Mouse (Mus musculus): ENCODE results near the gene Tnni3k. TPM values are rescaled to one million over a fixed set of nuclear protein-coding genes. Genes with fewer than 3 reads are reported as not detected.
"Not testable (repeated sequence)": the region's sequence is repeated elsewhere in the genome, so short reads cannot be mapped to it uniquely, and the experiment has no call there.

Tnni3k gene
- polyA plus RNA-seq, 1 experiment from 2014 or later = not detected

DNA sequence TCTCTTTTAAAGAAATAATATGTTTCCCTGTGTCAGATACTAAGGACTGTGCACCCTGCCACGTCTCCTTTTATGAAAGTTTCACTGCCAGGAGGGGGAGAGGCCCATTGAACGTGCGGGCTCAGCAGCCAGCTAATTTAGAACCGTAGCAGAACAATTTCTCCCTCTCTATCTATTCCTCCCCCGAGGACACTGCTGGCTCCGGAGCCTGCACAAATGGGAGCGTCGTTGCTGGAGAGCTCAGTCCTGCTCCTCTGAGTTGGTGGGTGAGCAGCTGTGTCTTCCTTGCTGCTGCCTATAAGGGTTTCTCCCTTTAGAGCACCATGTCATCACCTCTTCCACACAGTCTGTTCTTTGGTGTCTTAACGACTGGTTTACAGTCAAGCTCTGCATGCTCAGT lies 220.8 kb downstream of the Tnni3k start:
- 88% methylated on average over 9 of the region's 9 CpGs for WGBS (ENCODE audit: missing documents)
- H3K27ac ChIP-seq = no peak overlapping the region
- no peak overlapping the region for H3K4me3 ChIP-seq (ENCODE audit: inconsistent target)
- H3K36me3 ChIP-seq (ENCODE audit: inconsistent target) = no peaks in the 10 kb centered on the region
- H3K79me2 ChIP-seq (ENCODE audit: inconsistent target) = no peaks in the 10 kb centered on the region

DNA sequence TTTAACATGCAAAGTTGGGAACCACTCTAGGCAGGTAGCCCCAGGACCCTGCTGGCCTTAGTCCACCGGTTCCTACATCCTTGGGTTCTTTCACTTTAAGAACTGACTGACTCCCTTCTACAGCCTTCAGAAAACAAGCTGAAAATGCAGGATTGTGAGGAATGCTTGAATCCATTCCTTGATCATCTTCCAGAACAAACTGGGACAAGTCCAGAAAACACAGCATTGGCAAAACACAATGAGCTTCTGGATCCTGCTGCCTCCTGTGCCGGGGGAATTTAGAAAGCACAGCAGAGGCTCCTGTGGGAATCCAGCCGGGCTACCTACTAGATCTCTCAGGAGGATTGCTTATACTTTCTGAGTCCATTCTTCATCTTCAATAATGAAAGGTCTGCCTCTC lies 229.5 kb downstream of the Tnni3k start:
- no peaks in the 10 kb centered on the region for H3K79me2 ChIP-seq (ENCODE audit: inconsistent target)
- no peaks in the 10 kb centered on the region for H3K36me3 ChIP-seq (ENCODE audit: inconsistent target)
- 77% methylated on average over 3 of the region's 3 CpGs for WGBS (ENCODE audit: missing documents)
- H3K4me3 ChIP-seq (ENCODE audit: inconsistent target) = no peak overlapping the region
- no peak overlapping the region for H3K27ac ChIP-seq

DNA sequence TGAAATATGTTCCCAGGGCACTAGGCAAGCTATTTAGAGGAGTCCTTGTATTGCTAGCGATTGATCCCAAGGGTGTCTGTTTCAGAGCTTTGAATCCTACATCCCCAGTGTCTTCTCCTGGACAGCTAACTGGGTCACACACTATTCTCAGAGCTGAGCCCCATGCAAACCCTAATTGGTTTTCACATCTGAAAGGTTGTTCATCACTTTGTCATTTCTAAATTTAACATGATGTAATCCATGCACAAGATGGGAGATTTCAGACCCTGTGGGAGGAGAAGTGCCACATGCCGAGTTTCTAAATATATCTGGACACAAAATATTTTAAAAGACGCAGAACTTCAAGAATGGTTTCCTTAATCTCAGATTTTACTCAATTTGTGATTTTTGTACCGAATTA lies 230.5 kb downstream of the Tnni3k start:
- 67% methylated on average over 4 of the region's 4 CpGs for WGBS (ENCODE audit: missing documents)
- Histone ChIP-seq H3K27ac (no peak overlapping the region), H3K79me2 (ENCODE audit: inconsistent target) (no peaks in the 10 kb centered on the region), H3K4me3 (ENCODE audit: inconsistent target) (no peak overlapping the region), H3K36me3 (ENCODE audit: inconsistent target) (no peaks in the 10 kb centered on the region)

GRCm38 (mm10) chr3:154819684-154820083 lies 235.5 kb downstream of the Tnni3k start:
- H3K4me3 ChIP-seq (ENCODE audit: inconsistent target); H3K79me2 ChIP-seq (ENCODE audit: inconsistent target); H3K27ac ChIP-seq; H3K36me3 ChIP-seq (ENCODE audit: inconsistent target): not testable (repeated sequence)
- 12% methylated on average over 5 of the region's 5 CpGs for WGBS (ENCODE audit: missing documents)

DNA sequence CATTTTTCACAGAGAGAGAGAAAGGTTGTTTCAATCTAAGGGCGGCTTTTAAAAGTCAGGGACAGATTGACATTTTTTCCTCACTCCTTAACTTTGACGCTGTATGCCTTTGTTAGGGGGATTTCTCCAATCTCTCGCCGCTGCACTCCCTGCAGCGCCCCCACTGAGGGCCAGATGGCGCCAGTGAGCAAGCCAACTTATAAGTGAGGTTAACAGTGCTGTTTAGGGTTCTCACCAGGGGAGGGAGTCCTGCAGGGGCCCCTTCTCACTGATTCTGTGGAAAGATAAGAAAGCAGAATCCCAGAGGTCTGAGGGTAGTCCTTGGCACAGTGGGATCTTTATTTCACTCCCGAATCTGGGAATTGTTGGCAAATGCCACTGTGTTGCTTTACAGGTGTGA lies 237.5 kb downstream of the Tnni3k start:
- Histone ChIP-seq H3K79me2 (ENCODE audit: inconsistent target) (no peaks in the 10 kb centered on the region), H3K27ac (no peak overlapping the region), H3K4me3 (ENCODE audit: inconsistent target) (no peak overlapping the region), H3K36me3 (ENCODE audit: inconsistent target) (no peaks in the 10 kb centered on the region)
- WGBS (ENCODE audit: missing documents) = 7% methylated on average over 7 of the region's 7 CpGs

GRCm38 (mm10) chr3:154816801-154817625 lies 238.2 kb downstream of the Tnni3k start:
- H3K36me3 ChIP-seq (ENCODE audit: inconsistent target) = no peaks in the 10 kb centered on the region
- WGBS (ENCODE audit: missing documents) = 55% methylated on average over 19 of the region's 19 CpGs

GRCm38 (mm10) chr3:154816231-154816630 lies 239.0 kb downstream of the Tnni3k start:
- Histone ChIP-seq H3K27ac (no peak overlapping the region), H3K4me3 (ENCODE audit: inconsistent target) (no peak overlapping the region), H3K79me2 (ENCODE audit: inconsistent target) (no peaks in the 10 kb centered on the region), H3K36me3 (ENCODE audit: inconsistent target) (no peaks in the 10 kb centered on the region)
- WGBS (ENCODE audit: missing documents) = 65% methylated on average over 3 of the region's 3 CpGs

More at GRCm38 (mm10) chr3:154816801-154817625, 238.2 kb downstream of the Tnni3k start:
- no peak overlapping the region for H3K27ac ChIP-seq
- H3K79me2 ChIP-seq (ENCODE audit: inconsistent target) = no peaks in the 10 kb centered on the region
- no peak overlapping the region for H3K4me3 ChIP-seq (ENCODE audit: inconsistent target)

GRCm38 (mm10) chr3:154815606-154816005 lies 239.6 kb downstream of the Tnni3k start:
- H3K4me3 ChIP-seq (ENCODE audit: inconsistent target) = no peak overlapping the region
- WGBS (ENCODE audit: missing documents) = 61% methylated on average over 2 of the region's 2 CpGs
- H3K36me3 ChIP-seq (ENCODE audit: inconsistent target) = no peaks in the 10 kb centered on the region
- H3K27ac ChIP-seq = no peak overlapping the region
- no peaks in the 10 kb centered on the region for H3K79me2 ChIP-seq (ENCODE audit: inconsistent target)

- Histone ChIP-seq H3K36me3 (ENCODE audit: inconsistent target) (no peaks in the 10 kb centered on the region), H3K79me2 (ENCODE audit: inconsistent target) (no peaks in the 10 kb centered on the region), H3K27ac (no peak overlapping the region), H3K4me3 (ENCODE audit: inconsistent target) (no peak overlapping the region)
- WGBS (ENCODE audit: missing documents) = 55% methylated on average over 1 of the region's 1 CpGs
Measured at GRCm38 (mm10) chr3:154812893-154813292, 242.3 kb downstream of the Tnni3k start.

GRCm38 (mm10) chr3:154811833-154812232 lies 243.4 kb downstream of the Tnni3k start:
- 89% methylated on average over 8 of the region's 9 CpGs for WGBS (ENCODE audit: missing documents)
- H3K4me3 ChIP-seq (ENCODE audit: inconsistent target) = no peak overlapping the region
- no peak overlapping the region for H3K27ac ChIP-seq
- H3K36me3 ChIP-seq (ENCODE audit: inconsistent target) = no peaks in the 10 kb centered on the region
- no peaks in the 10 kb centered on the region for H3K79me2 ChIP-seq (ENCODE audit: inconsistent target)

DNA sequence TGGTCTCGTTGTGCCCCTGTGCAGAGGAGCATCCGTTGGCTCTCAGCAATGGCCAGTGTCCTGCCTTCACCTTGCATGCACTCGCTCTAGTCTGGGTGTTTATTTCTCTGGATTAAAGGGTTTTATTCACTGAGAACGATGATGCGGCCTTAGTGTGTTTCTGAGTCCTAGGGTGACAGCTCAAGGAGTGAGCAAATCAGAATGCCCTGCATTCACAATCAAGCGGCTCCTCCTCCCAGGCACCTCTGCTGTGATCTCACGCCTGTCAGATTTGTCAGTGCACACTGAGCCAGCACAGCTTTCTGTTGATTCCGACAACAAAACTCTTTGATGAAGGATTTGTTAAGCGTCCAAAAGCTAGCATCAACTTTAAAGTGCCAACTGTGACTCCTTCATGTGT lies 243.9 kb downstream of the Tnni3k start:
- WGBS (ENCODE audit: missing documents) = 75% methylated on average over 9 of the region's 9 CpGs
- H3K79me2 ChIP-seq (ENCODE audit: inconsistent target) = no peaks in the 10 kb centered on the region
- H3K4me3 ChIP-seq (ENCODE audit: inconsistent target) = no peak overlapping the region
- no peak overlapping the region for H3K27ac ChIP-seq
- H3K36me3 ChIP-seq (ENCODE audit: inconsistent target) = no peaks in the 10 kb centered on the region

- H3K79me2 ChIP-seq (ENCODE audit: inconsistent target) = no peaks in the 10 kb centered on the region
- no peak overlapping the region for H3K27ac ChIP-seq
- 69% methylated on average over 7 of the region's 7 CpGs for WGBS (ENCODE audit: missing documents)
- H3K36me3 ChIP-seq (ENCODE audit: inconsistent target) = no peaks in the 10 kb centered on the region
- no peak overlapping the region for H3K4me3 ChIP-seq (ENCODE audit: inconsistent target)
Measured at GRCm38 (mm10) chr3:154810273-154810870, 244.8 kb downstream of the Tnni3k start.

- 30% methylated on average over 7 of the region's 7 CpGs for WGBS (ENCODE audit: missing documents)
- no peak overlapping the region for H3K27ac ChIP-seq
- H3K79me2 ChIP-seq (ENCODE audit: inconsistent target) = no peaks in the 10 kb centered on the region
- H3K4me3 ChIP-seq (ENCODE audit: inconsistent target) = no peak overlapping the region
- no peaks in the 10 kb centered on the region for H3K36me3 ChIP-seq (ENCODE audit: inconsistent target)
Measured at GRCm38 (mm10) chr3:154806626-154807025, 248.6 kb downstream of the Tnni3k start.

GRCm38 (mm10) chr3:154800888-154801429 lies 254.2 kb downstream of the Tnni3k start:
- Histone ChIP-seq H3K36me3 (ENCODE audit: inconsistent target) (no peaks in the 10 kb centered on the region), H3K79me2 (ENCODE audit: inconsistent target) (no peaks in the 10 kb centered on the region), H3K4me3 (ENCODE audit: inconsistent target) (no peak overlapping the region), H3K27ac (no peak overlapping the region)
- 90% methylated on average over 8 of the region's 8 CpGs for WGBS (ENCODE audit: missing documents)

DNA sequence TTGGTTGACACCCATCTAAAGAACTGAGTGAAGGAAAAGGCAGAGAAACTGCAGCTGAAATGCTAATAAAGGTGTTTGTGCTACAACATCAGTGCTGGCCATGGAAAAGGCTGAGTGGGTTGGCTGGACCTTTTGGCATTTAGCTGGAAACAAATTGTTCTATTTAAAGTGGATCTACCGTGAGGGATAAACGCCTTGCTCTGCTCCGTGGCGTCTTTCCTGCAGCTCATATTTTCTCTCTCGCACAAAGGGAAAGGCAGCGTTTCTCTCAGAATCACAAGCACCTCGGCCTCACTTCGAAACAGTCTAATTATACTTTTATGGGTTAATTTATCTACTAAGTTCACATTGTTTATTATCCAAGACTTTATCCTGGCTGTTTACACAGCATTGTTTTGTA lies 254.8 kb downstream of the Tnni3k start:
- no peaks in the 10 kb centered on the region for H3K36me3 ChIP-seq (ENCODE audit: inconsistent target)
- no peak overlapping the region for H3K27ac ChIP-seq
- WGBS (ENCODE audit: missing documents) = 85% methylated on average over 8 of the region's 8 CpGs
- no peak overlapping the region for H3K4me3 ChIP-seq (ENCODE audit: inconsistent target)
- no peaks in the 10 kb centered on the region for H3K79me2 ChIP-seq (ENCODE audit: inconsistent target)
